Mouse (Mus musculus) embryonic facial prominence, embryonic 11.5 days (tissue): ENCODE data around the gene Akap13. TPM values are rescaled to one million over a fixed set of nuclear protein-coding genes. Genes with fewer than 3 reads are reported as not detected.

Experiments used
- ATAC-seq: fragments of 200-750 bp; cut with Nextera tagmentation; replicated peaks from 2 replicates; pipeline ENCODE4 v1.8.0; 2017; ENCODE audit warnings: low read depth; ENCODE audit not compliant: insufficient number of reproducible peaks, low FRiP score, low TSS enrichment
- DNase-seq: peaks from one replicate; pipeline ENCODE4 v3.0.0-alpha.2; 2015; ENCODE audit warnings: low spot score
- H3K27ac ChIP-seq: fragments of 300-500 bp; sonication (generic); replicated peaks from 2 replicates; pipeline ENCODE4 v1.5.1; 2014; ENCODE audit warnings: mild to moderate bottlenecking, low read depth, low read length, control low read depth
- H3K27me3 ChIP-seq: fragments of 300-500 bp; sonication (generic); 2 replicates; pipeline ENCODE4 v1.6.1; 2014; ENCODE audit warnings: mild to moderate bottlenecking, low read length, moderate library complexity, mixed read lengths; ENCODE audit not compliant: control insufficient read depth, insufficient read depth
- H3K36me3 ChIP-seq: fragments of 300-500 bp; sonication (generic); replicated peaks from 2 replicates; pipeline ENCODE4 v1.6.1; 2014; ENCODE audit warnings: low read depth, mild to moderate bottlenecking, low read length, moderate library complexity, mixed read lengths; ENCODE audit not compliant: control insufficient read depth, insufficient read depth
- H3K4me1 ChIP-seq: fragments of 300-500 bp; sonication (generic); 2 replicates; pipeline ENCODE4 v1.6.1; 2014; ENCODE audit warnings: low read length, mixed read lengths; ENCODE audit not compliant: control insufficient read depth, insufficient read depth
- H3K4me2 ChIP-seq: fragments of 300-500 bp; sonication (generic); 2 replicates; pipeline ENCODE4 v1.6.1; 2014; ENCODE audit warnings: low read depth, mild to moderate bottlenecking, control low read depth, low read length, moderate library complexity
- H3K4me3 ChIP-seq: fragments of 300-500 bp; sonication (generic); 2 replicates; pipeline ENCODE4 v1.5.1; 2014; ENCODE audit warnings: low read depth, low read length, control low read depth
- H3K9ac ChIP-seq: fragments of 300-500 bp; sonication (generic); replicated peaks from 2 replicates; pipeline ENCODE4 v1.6.1; 2014; ENCODE audit warnings: mild to moderate bottlenecking, control low read depth, low read length
- H3K9me3 ChIP-seq: fragments of 300-500 bp; sonication (generic); replicated peaks from 2 replicates; pipeline ENCODE4 v1.6.1; 2016; ENCODE audit warnings: mild to moderate bottlenecking, low read length, inconsistent platforms, mixed read lengths; ENCODE audit not compliant: control insufficient read depth
- WGBS: fragments of 180-500 bp; shearing (Covaris S2); extraction: QIAGEN DNeasy Blood & Tissue Kit; methylation state at CpG from one replicate; pipeline ENCODE4 v1.1.7; 2014; 5-methylcytosine and 5-hydroxymethylcytosine counted together
- polyA plus RNA-seq: library from polyadenylated mRNA; unstranded; fragments of >200 nt; fragmentation: Nextera tagmentation; extraction: Ambion mirVana; gene quantifications from 2 replicates; pipeline ENCODE4 v1.2.1, GENCODE M21; 2014

Akap13 gene
- polyA plus RNA-seq, 1 experiment from 2014 or later, result 37.9 TPM

- Histone ChIP-seq H3K27me3 (no peaks in the 10 kb centered on the region), H3K36me3 (no peaks in the 10 kb centered on the region), H3K4me1 (no peaks in the 10 kb centered on the region; the same call in 1 of the 2 replicates), H3K4me3 (no peak overlapping the region), H3K4me2 (no peak overlapping the region), H3K27ac (no peak overlapping the region), H3K9me3 (no peaks in the 10 kb centered on the region), H3K9ac (no peak overlapping the region)
- ATAC-seq (no peak), DNase-seq (no peak)
- WGBS, result 49% methylated on average over 4 of the region's 4 CpGs
Observed at GRCm38 (mm10) chr7:75559119-75559518, 103.8 kb downstream of the Akap13 start.

DNA sequence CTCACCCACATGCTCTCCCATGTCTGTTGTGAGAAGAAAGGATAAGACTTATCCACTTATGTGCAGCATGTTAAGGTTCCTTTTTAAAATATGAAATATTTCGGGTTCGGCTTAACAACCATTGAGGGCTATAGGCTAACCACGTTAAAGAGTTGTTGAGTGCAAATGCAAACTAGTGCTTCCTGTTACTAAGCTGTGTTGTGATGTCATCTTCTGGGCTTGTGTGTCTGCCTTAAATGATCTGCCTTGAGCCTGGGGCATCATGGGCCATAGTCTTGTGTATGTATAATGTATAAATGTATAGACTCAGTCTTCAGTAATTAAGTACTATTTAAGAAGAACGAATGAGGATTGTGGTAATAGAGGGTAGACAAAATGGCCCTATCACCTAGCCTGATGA lies 104.6 kb downstream of the Akap13 start:
- Histone ChIP-seq H3K4me3 (no peak overlapping the region), H3K4me1 (no peaks in the 10 kb centered on the region; the same call in 1 of the 2 replicates), H3K9ac (no peak overlapping the region), H3K4me2 (no peak overlapping the region), H3K27ac (no peak overlapping the region), H3K9me3 (no peaks in the 10 kb centered on the region), H3K27me3 (no peaks in the 10 kb centered on the region), H3K36me3 (no peaks in the 10 kb centered on the region)
- no peak for ATAC-seq
- no peak for DNase-seq
- WGBS, result 92% methylated on average over 4 of the region's 4 CpGs

GRCm38 (mm10) chr7:75560566-75560965 lies 105.2 kb downstream of the Akap13 start:
- ATAC-seq (no peak), DNase-seq (no peak)
- Histone ChIP-seq H3K27me3 (no peaks in the 10 kb centered on the region), H3K9me3 (no peaks in the 10 kb centered on the region), H3K9ac (no peak overlapping the region), H3K4me3 (no peak overlapping the region), H3K36me3 (no peaks in the 10 kb centered on the region), H3K27ac (no peak overlapping the region), H3K4me2 (no peak overlapping the region), H3K4me1 (no peaks in the 10 kb centered on the region; the same call in 1 of the 2 replicates)
- WGBS, result 96% methylated on average over 2 of the region's 2 CpGs

- Histone ChIP-seq H3K4me1 (no peaks in the 10 kb centered on the region; the same call in 1 of the 2 replicates), H3K4me2 (no peak overlapping the region), H3K9ac (no peak overlapping the region), H3K27ac (no peak overlapping the region), H3K36me3 (no peaks in the 10 kb centered on the region), H3K27me3 (no peaks in the 10 kb centered on the region), H3K4me3 (no peak overlapping the region), H3K9me3 (no peaks in the 10 kb centered on the region)
- DNase-seq, result no peak
- ATAC-seq, result no peak
- 95% methylated on average over 1 of the region's 1 CpGs for WGBS
Observed at GRCm38 (mm10) chr7:75561134-75561533, 105.8 kb downstream of the Akap13 start.

- H3K27ac ChIP-seq, result no peak overlapping the region
- no peak overlapping the region for H3K9ac ChIP-seq
- H3K4me2 ChIP-seq, result no peak overlapping the region
- no peaks in the 10 kb centered on the region for H3K9me3 ChIP-seq
- no peak overlapping the region for H3K4me3 ChIP-seq
- DNase-seq, result no peak
- H3K4me1 ChIP-seq, result no peaks in the 10 kb centered on the region
- no peak for ATAC-seq
- H3K36me3 ChIP-seq, result no peaks in the 10 kb centered on the region
- no peaks in the 10 kb centered on the region for H3K27me3 ChIP-seq
- WGBS, result 84% methylated on average over 4 of the region's 4 CpGs
Observed at GRCm38 (mm10) chr7:75568276-75568675, 112.9 kb downstream of the Akap13 start.

- Histone ChIP-seq H3K9ac (no peak overlapping the region), H3K4me3 (no peak overlapping the region), H3K27ac (no peak overlapping the region), H3K27me3 (no peaks in the 10 kb centered on the region), H3K36me3 (no peaks in the 10 kb centered on the region), H3K4me1 (no peaks in the 10 kb centered on the region), H3K9me3 (no peaks in the 10 kb centered on the region), H3K4me2 (no peak overlapping the region)
- no peak for ATAC-seq
- no peak for DNase-seq
Observed at GRCm38 (mm10) chr7:75568883-75569282, 113.5 kb downstream of the Akap13 start.

DNA sequence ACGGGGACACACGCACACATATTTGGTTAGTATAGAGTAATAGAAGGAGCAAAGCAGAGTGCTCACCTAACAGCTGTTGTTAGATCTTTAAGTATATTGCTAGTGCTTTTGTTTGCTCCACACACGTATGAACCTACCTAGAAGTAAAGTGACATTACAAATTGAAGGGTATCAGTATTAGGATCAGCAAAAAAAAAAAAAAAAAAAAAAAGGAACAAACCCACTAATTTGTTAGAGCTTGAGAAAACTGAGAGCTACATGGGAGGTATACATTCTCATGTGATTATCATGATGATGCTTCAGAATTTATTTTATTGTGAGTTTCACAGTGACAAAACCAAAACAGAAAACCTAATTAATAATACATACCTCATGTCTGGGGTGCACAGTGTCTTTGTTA lies 114.9 kb downstream of the Akap13 start:
- Histone ChIP-seq H3K36me3 (no peaks in the 10 kb centered on the region), H3K27me3 (no peaks in the 10 kb centered on the region), H3K4me3 (no peak overlapping the region), H3K4me1 (no peaks in the 10 kb centered on the region), H3K27ac (no peak overlapping the region), H3K4me2 (no peak overlapping the region), H3K9me3 (no peaks in the 10 kb centered on the region), H3K9ac (no peak overlapping the region)
- ATAC-seq (no peak), DNase-seq (no peak)
- 90% methylated on average over 3 of the region's 3 CpGs for WGBS

GRCm38 (mm10) chr7:75571078-75571477 lies 115.7 kb downstream of the Akap13 start:
- ATAC-seq (no peak), DNase-seq (no peak)
- Histone ChIP-seq H3K4me1 (no peaks in the 10 kb centered on the region), H3K9ac (no peak overlapping the region), H3K27ac (no peak overlapping the region), H3K4me2 (no peak overlapping the region), H3K9me3 (no peaks in the 10 kb centered on the region), H3K36me3 (no peaks in the 10 kb centered on the region), H3K4me3 (no peak overlapping the region), H3K27me3 (no peaks in the 10 kb centered on the region)
- WGBS, result 79% methylated on average over 2 of the region's 2 CpGs
